Mouse (Mus musculus): ENCODE measurements around the gene Nfxl1. TPM values are rescaled to one million over a fixed set of nuclear protein-coding genes. Genes with fewer than 3 reads are reported as not detected.
A peak's percentile ranks its signal among the peaks of the same experiment; 100 is the strongest.

The Nfxl1 gene
- polyA plus RNA-seq, 1 experiment from 2014 or later: 31.0 TPM

DNA sequence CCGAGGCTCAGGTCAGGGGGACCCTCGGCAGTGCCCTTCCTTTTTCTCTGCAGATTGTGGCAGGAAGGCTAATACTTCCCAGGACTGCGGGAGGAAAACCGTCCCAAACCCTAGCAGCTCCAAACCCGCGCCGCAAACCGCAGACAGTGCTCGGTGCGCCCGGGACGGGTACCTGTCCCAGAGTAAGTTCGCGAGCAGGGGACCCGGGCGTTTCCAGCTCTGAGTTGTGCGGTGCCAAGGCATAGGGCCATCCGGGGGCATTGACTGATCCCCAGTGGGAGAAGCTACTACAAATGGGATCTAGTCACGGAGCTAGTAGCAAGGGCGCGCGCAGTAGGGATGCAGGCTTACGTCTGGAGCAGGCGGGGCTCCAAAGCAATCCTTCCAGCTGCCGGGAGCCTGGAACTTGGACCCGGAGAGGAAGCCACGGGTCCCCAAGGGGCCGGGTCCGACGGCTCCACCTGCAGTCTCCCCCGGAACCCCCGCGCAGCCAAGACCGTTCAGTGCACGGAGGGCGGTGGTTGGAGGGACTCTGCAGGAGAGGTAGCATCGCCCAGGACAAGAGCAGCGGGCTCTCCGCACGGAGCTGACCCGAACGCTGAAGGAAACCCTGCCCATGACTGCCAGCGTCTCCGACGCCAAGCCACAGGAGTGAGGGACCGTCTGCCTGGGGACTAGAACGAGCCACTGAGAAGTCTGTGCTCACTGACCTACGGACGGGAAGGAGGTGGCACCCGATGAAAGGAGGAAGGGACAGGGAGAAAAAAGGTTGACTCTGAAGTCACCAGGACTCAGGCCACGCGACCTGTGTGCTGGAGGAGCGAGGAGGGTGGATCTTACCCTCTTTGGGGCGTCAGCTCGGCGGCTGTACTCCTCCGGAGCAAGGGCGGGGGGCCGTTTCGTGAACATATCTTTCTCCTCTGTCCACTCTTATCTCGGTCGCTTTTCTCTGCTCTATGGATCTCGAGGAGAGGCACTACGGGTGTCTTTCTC lies 55.7 kb downstream of the Nfxl1 start, which contains the start of gene Corin:
Gene Corin, minus strand, starts transcription at position 943 of the 993 bp plus-strand sequence.
- 2% methylated on average over 64 of the region's 64 CpGs for WGBS
- no peaks in the 10 kb centered on the region for H3K36me3 ChIP-seq (ENCODE audit: control insufficient read depth, insufficient read depth, low read length)
- no peak within 1 kb of the TSS for H3K27ac ChIP-seq (ENCODE audit: low read depth, low read length)
- H3K4me2 ChIP-seq (replicated peaks; ENCODE audit: low read depth, low read length): peak within 1 kb of the TSS; percentile 63
- H3K27me3 ChIP-seq (ENCODE audit: control insufficient read depth, insufficient read depth, low read length): peaks cover 25% of the 10 kb centered on the region
- H3K4me1 ChIP-seq (ENCODE audit: control insufficient read depth, insufficient read depth, low read length): 0 out of 2 replicates have a peak, but pooled peaks cover 5% of the 10 kb centered on the region
- H3K9ac ChIP-seq (ENCODE audit: low read depth, low read length): peak within 1 kb of the TSS; percentile 38; the same call in 1 of the 2 replicates
- no peaks in the 10 kb centered on the region for H3K9me3 ChIP-seq (ENCODE audit: control insufficient read depth, low read length)
- ATAC-seq (ENCODE audit: low FRiP score, low TSS enrichment): peak; percentile 68
- peak within 1 kb of the TSS; percentile 40 for H3K4me3 ChIP-seq (ENCODE audit: low read length)

DNA sequence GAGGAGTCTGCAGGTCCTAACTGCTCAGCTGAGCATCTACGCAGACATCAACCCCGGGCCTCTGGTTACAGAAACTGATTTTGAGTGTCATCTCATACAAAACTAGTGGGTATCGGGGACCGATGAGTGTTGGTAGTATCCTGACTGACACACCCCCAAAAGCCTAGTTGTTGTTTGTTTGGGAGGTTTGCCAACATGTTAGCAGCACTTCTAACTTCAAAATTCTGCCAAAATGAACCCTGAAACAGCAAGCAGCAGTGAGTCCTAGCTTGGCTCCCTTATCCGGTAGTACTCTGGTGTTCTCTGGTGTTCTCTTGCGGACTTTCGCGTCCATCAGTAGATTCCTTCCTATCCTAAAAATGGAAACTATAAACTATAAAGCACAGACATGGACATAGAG lies 56.7 kb downstream of the Nfxl1 start:
- Histone ChIP-seq H3K36me3 (ENCODE audit: control insufficient read depth, insufficient read depth, low read length) (no peaks in the 10 kb centered on the region), H3K27me3 (ENCODE audit: control insufficient read depth, insufficient read depth, low read length) (peaks cover 25% of the 10 kb centered on the region), H3K4me3 (ENCODE audit: low read length) (0 out of 2 replicates have a peak overlapping the region, but pooled peaks have one; percentile 40), H3K4me1 (ENCODE audit: control insufficient read depth, insufficient read depth, low read length) (0 out of 2 replicates have a peak, but pooled peaks cover 5% of the 10 kb centered on the region), H3K9ac (ENCODE audit: low read depth, low read length) (no peak overlapping the region), H3K9me3 (ENCODE audit: control insufficient read depth, low read length) (no peaks in the 10 kb centered on the region), H3K4me2 (replicated peaks; ENCODE audit: low read depth, low read length) (peak overlapping the region; percentile 63; the same call in 1 of the 2 replicates), H3K27ac (ENCODE audit: low read depth, low read length) (no peak overlapping the region)
- WGBS: 65% methylated on average over 8 of the region's 8 CpGs
- no peak for ATAC-seq (ENCODE audit: low FRiP score, low TSS enrichment)

DNA sequence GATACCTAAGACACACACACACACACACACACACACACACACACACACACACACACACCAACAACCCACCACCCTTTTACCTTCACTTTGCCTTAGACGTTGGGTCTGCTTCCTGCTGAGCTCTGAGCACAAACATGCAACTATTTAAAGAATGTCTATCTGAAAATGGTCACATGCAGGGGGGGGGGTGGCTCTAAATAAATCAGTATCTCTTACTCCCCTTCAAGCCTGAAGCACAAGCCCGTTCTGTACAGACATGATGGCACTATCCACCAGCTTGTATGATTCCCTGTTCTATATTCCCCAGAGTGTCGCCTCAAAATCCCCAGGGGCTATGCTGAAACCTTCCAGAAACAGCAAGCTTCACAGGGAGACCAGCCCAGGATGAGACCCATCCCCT lies 57.7 kb downstream of the Nfxl1 start:
- no peaks in the 10 kb centered on the region for H3K9me3 ChIP-seq (ENCODE audit: control insufficient read depth, low read length)
- no peak for ATAC-seq (ENCODE audit: low FRiP score, low TSS enrichment)
- 44% methylated on average over 3 of the region's 3 CpGs for WGBS
- no peak overlapping the region for H3K4me2 ChIP-seq (replicated peaks; ENCODE audit: low read depth, low read length)
- peaks cover 25% of the 10 kb centered on the region for H3K27me3 ChIP-seq (ENCODE audit: control insufficient read depth, insufficient read depth, low read length)
- no peak overlapping the region for H3K27ac ChIP-seq (ENCODE audit: low read depth, low read length)
- no peaks in the 10 kb centered on the region for H3K36me3 ChIP-seq (ENCODE audit: control insufficient read depth, insufficient read depth, low read length)
- H3K4me1 ChIP-seq (ENCODE audit: control insufficient read depth, insufficient read depth, low read length): 0 out of 2 replicates have a peak, but pooled peaks cover 5% of the 10 kb centered on the region
- H3K4me3 ChIP-seq (ENCODE audit: low read length): no peak overlapping the region
- no peak overlapping the region for H3K9ac ChIP-seq (ENCODE audit: low read depth, low read length)

DNA sequence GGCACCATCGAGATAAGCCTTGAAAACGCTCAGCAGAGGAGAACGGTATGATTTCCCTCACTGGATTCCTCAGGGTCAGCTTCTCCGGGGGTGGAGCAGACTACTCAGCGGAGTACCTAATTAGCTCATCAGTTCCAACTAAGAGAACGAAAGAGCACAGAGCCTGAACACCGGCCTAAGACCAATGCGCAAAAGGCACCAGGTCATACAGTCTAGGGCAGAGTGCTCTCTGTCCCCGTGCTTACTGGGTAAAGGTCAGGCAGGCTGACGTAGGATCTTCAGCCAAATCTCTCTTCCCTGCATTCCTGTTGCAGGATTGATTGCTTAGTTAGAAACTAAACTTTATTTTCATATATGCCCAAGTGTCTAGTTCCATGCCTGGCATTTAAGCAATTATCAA lies 61.2 kb downstream of the Nfxl1 start:
- Histone ChIP-seq H3K4me2 (replicated peaks; ENCODE audit: low read depth, low read length) (no peak overlapping the region), H3K4me1 (ENCODE audit: control insufficient read depth, insufficient read depth, low read length) (0 out of 2 replicates have a peak, but pooled peaks cover under 1% of the 10 kb centered on the region), H3K27ac (ENCODE audit: low read depth, low read length) (no peak overlapping the region), H3K27me3 (ENCODE audit: control insufficient read depth, insufficient read depth, low read length) (peaks cover 6% of the 10 kb centered on the region), H3K4me3 (ENCODE audit: low read length) (no peak overlapping the region), H3K9ac (ENCODE audit: low read depth, low read length) (no peak overlapping the region), H3K9me3 (ENCODE audit: control insufficient read depth, low read length) (no peaks in the 10 kb centered on the region), H3K36me3 (ENCODE audit: control insufficient read depth, insufficient read depth, low read length) (no peaks in the 10 kb centered on the region)
- WGBS: 56% methylated on average over 10 of the region's 10 CpGs
- ATAC-seq (ENCODE audit: low FRiP score, low TSS enrichment): no peak

DNA sequence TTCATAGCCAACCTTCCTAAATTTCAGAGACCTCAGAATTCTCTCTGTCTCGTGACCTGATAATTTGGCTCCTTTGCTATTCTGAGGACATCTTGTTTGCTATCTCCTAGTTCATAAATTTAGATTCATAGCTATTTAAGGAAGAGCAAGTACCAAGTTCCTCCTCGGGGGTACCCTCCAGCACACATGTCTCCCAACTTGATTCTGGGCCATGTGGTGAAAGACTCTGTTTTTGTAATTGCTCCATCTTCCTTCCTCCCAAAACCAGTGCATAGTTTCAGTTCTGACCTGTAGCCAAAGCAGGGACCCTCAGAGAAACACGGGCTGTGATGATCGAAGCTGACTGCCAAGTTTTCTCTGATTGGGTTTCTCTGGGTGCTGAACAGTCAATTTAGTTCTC lies 62.7 kb downstream of the Nfxl1 start:
- Histone ChIP-seq H3K27ac (ENCODE audit: low read depth, low read length) (no peak overlapping the region), H3K9me3 (ENCODE audit: control insufficient read depth, low read length) (no peaks in the 10 kb centered on the region), H3K36me3 (ENCODE audit: control insufficient read depth, insufficient read depth, low read length) (no peaks in the 10 kb centered on the region), H3K9ac (ENCODE audit: low read depth, low read length) (no peak overlapping the region), H3K4me3 (ENCODE audit: low read length) (no peak overlapping the region), H3K4me1 (ENCODE audit: control insufficient read depth, insufficient read depth, low read length) (no peaks in the 10 kb centered on the region), H3K4me2 (replicated peaks; ENCODE audit: low read depth, low read length) (no peak overlapping the region), H3K27me3 (ENCODE audit: control insufficient read depth, insufficient read depth, low read length) (no peaks in the 10 kb centered on the region)
- WGBS: 78% methylated on average over 4 of the region's 4 CpGs
- ATAC-seq (ENCODE audit: low FRiP score, low TSS enrichment): no peak

DNA sequence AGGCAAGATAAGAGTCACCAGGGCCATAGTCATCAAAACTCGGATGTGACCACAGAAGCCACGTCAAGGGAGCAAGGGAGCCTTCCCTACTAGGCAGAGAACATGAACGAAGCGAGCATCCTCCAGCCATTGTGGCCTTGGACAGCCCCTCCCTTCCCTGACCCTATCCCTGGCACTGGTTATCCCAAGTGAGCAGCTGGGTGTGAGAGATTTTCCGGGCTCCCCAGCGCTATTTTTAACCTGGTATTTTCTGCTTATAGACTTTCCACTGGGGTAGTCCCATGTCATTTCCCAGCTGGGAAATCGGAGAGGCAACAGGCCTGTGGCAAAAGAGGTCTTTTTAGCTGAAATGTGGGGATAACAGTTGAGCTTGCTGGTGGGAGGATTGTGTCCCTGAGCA lies 65.6 kb downstream of the Nfxl1 start:
- Histone ChIP-seq H3K27me3 (ENCODE audit: control insufficient read depth, insufficient read depth, low read length) (no peaks in the 10 kb centered on the region), H3K9me3 (ENCODE audit: control insufficient read depth, low read length) (no peaks in the 10 kb centered on the region), H3K4me1 (ENCODE audit: control insufficient read depth, insufficient read depth, low read length) (no peaks in the 10 kb centered on the region), H3K4me2 (replicated peaks; ENCODE audit: low read depth, low read length) (no peak overlapping the region), H3K36me3 (ENCODE audit: control insufficient read depth, insufficient read depth, low read length) (no peaks in the 10 kb centered on the region), H3K4me3 (ENCODE audit: low read length) (no peak overlapping the region), H3K9ac (ENCODE audit: low read depth, low read length) (no peak overlapping the region), H3K27ac (ENCODE audit: low read depth, low read length) (no peak overlapping the region)
- ATAC-seq (ENCODE audit: low FRiP score, low TSS enrichment): no peak
- 79% methylated on average over 7 of the region's 7 CpGs for WGBS

DNA sequence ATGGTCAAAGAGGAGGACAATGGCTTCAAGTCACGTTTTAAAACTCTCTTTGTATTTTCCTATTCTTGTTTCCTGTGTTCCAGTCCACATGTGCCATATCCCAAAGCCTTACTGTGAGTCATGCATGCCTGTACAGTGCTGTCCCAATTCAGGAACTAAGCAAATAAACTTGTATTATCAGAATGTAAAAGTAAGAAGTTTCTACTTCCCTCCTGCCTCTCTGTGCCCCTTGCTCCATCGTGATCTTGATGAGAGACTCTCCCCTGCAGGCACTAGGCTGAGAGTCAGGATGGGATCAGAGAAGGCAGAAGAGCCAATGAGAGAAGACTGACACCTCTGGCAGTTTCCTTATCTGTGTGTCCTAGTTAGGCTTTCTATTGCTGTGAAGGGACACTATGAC lies 68.3 kb downstream of the Nfxl1 start:
- no peak overlapping the region for H3K4me3 ChIP-seq (ENCODE audit: low read length)
- H3K9ac ChIP-seq (ENCODE audit: low read depth, low read length): no peak overlapping the region
- no peaks in the 10 kb centered on the region for H3K27me3 ChIP-seq (ENCODE audit: control insufficient read depth, insufficient read depth, low read length)
- ATAC-seq (ENCODE audit: low FRiP score, low TSS enrichment): no peak
- no peaks in the 10 kb centered on the region for H3K4me1 ChIP-seq (ENCODE audit: control insufficient read depth, insufficient read depth, low read length)
- 57% methylated on average over 2 of the region's 2 CpGs for WGBS
- H3K36me3 ChIP-seq (ENCODE audit: control insufficient read depth, insufficient read depth, low read length): no peaks in the 10 kb centered on the region
- no peak overlapping the region for H3K4me2 ChIP-seq (replicated peaks; ENCODE audit: low read depth, low read length)
- no peak overlapping the region for H3K27ac ChIP-seq (ENCODE audit: low read depth, low read length)
- no peaks in the 10 kb centered on the region for H3K9me3 ChIP-seq (ENCODE audit: control insufficient read depth, low read length)

DNA sequence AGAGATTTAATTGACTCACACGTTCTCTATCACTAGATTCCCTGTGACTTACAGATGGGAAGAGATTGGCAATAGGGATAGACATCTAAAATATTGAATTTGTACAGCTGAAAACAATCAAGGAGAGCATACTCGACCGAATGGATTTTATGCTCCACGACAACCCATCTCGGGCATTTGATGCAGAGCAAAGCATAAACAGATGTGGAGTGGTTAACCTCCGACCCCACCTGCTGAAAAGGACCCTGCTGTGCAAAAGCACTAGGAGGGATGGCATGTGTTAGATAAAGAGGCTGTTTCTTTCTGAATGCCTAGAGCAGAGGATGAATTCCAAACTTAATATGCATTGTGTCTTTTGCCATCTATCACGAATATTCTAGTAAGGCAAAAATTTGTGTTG lies 79.0 kb downstream of the Nfxl1 start:
- Histone ChIP-seq H3K27me3 (ENCODE audit: control insufficient read depth, insufficient read depth, low read length) (no peaks in the 10 kb centered on the region), H3K9ac (ENCODE audit: low read depth, low read length) (no peak overlapping the region), H3K9me3 (ENCODE audit: control insufficient read depth, low read length) (no peaks in the 10 kb centered on the region), H3K36me3 (ENCODE audit: control insufficient read depth, insufficient read depth, low read length) (no peaks in the 10 kb centered on the region), H3K4me1 (ENCODE audit: control insufficient read depth, insufficient read depth, low read length) (no peaks in the 10 kb centered on the region), H3K4me3 (ENCODE audit: low read length) (no peak overlapping the region), H3K27ac (ENCODE audit: low read depth, low read length) (no peak overlapping the region), H3K4me2 (replicated peaks; ENCODE audit: low read depth, low read length) (no peak overlapping the region)
- 43% methylated on average over 7 of the region's 7 CpGs for WGBS
- ATAC-seq (ENCODE audit: low FRiP score, low TSS enrichment): no peak

All from kidney, embryonic 14.5 days (tissue).